Mouse (Mus musculus) adrenal gland, adult 10 weeks (tissue): ENCODE data around the gene Trim71. TPM values are rescaled to one million over a fixed set of nuclear protein-coding genes. Genes with fewer than 3 reads are reported as not detected.

ENCODE experiments used
- polyA plus RNA-seq: library from polyadenylated mRNA; stranded (reverse); fragments of 350-450 nt; fragmentation: Illumina TruSeq; extraction: RNeasy Lipid Tissue Mini Kit (QIAGEN cat#74804); gene quantifications from one replicate; pipeline ENCODE4 v1.2.3, GENCODE M21; 2014; ENCODE audit warnings: low read depth, low replicate concordance

Trim71 gene
- not detected for polyA plus RNA-seq

DNA sequence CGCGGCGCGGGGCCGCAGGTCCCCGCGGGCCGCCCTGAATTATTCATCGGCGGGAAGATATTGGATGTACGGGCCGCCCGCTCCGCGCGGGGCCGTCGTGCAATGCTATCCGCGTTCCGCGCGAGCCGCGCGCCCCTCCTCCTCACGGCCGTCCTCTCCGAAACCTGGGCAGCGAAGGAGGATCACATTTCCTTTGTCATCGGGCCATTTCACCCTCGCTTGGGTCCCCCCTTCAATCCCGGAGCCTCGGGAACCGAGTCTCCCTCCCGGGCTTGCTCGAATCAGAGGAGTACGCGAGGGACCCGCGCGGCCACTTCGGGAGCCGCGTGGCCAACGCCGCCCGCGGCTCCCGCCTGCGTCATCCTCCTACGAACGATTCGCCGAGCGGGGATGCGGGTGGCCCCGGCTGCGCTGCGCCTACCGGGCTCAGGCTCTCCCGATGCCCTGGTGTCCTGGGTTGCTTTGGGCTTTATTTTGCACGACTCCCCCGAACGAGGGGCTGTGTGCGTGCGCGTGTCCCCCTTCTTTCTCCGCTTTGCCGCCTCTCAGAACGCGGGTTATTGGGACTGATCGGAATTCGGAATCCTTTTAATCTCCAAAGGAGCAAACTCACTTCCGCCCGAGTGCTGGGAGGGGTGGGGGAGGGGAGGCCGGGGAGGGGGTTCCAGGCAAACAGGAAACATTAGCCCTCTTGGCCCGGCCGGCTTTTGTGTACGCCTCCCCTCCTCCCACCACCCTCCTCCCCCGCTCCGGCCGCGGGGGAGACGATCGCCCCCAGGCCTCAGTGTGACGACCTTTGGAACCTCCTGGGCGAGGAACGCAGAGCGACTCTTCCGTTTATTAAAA lies at the start of gene Trim71:
TSS of gene Trim71 (minus strand) at position 609 of the 846 bp plus-strand sequence.

DNA sequence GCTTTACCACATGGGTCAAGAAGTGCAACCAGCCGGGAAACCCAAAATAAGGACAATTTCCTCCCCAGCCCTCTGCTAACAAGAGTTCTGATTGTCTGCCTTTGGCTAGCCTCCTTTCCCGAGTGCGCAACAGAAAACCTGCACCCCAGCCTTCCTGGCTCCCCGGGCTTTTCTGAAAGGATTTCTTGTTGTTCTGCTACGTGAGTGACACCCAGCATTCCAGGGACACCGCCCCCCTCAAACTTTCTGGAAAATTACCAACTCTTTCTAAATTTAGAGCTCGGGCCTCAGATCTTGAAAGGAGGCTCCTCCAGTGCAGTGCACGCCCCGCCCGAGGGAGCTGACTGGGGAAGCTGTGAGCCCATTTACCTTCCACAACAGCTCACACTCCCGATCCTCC lies 48.8 kb downstream of the Trim71 start, which contains the start of gene C130032M10Rik:
TSS of gene C130032M10Rik (plus strand) at position 334 of the 400 bp plus-strand sequence.

DNA sequence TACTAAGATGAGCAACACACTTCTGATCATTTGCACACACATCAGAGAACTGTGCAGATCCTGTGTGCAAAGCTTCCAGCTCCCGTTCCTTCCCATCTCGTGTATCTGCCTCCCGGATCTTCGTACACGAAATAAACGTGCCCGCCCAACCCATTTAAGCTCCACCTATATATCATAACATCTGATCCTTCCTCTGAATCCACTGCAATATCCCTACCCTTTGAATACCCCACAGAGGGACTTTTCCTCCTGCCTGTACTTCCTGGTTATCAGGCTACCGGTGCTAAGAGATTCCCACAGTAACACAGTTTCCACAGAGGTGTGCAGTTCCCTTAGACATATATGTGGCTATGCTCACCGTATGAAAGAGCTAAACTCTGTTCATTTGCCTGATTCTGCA lies 59.4 kb downstream of the Trim71 start, which contains the start of gene Ccr4:
TSS of gene Ccr4 (minus strand) at position 101 of the 400 bp plus-strand sequence.

Other genes starting within 250 kb of the Trim71 start
- gene Bcl2a1c, start 234.2 kb downstream of the Trim71 start, polyA plus RNA-seq, result not detected
- 83.7 TPM for gene Crtap, start 173.7 kb downstream of the Trim71 start, polyA plus RNA-seq
- gene Glb1, start 163.3 kb downstream of the Trim71 start, polyA plus RNA-seq, result 11.9 TPM
- 0.93 TPM for gene Tmppe, start 163.3 kb downstream of the Trim71 start, polyA plus RNA-seq
- gene Ccr4, start 59.5 kb downstream of the Trim71 start, polyA plus RNA-seq, result not detected
- not detected for gene C130032M10Rik, start 48.7 kb downstream of the Trim71 start, polyA plus RNA-seq
- 38.6 TPM for gene Cnot10, start 75.8 kb upstream of the Trim71 start, polyA plus RNA-seq
- gene Dync1li1, start 124.4 kb upstream of the Trim71 start, polyA plus RNA-seq, result 48.5 TPM
- gene Cmtm6, start 166.7 kb upstream of the Trim71 start, polyA plus RNA-seq, result 124 TPM
- 4.0 TPM for gene Cmtm7, start 217.5 kb upstream of the Trim71 start, polyA plus RNA-seq